Mouse (Mus musculus) kidney, adult 2 months (tissue): ENCODE results near the gene Nepro. TPM values are rescaled to one million over a fixed set of nuclear protein-coding genes. Genes with fewer than 3 reads are reported as not detected.
A peak's percentile ranks its signal among the peaks of the same experiment; 100 is the strongest.

Experiments
- DNase-seq: peaks from one replicate; pipeline ENCODE4 v3.0.0; 2021
- H3K27ac ChIP-seq: fragments of 200-500 bp; 2 replicates; pipeline ENCODE4 v1.5.1; 2012; ENCODE audit warnings: low read depth, low read length, control low read depth, inconsistent platforms; ENCODE audit not compliant: insufficient read depth
- H3K27me3 ChIP-seq: fragments of 200-500 bp; replicated peaks from 2 replicates; pipeline ENCODE4 v1.6.1; 2012; ENCODE audit warnings: mild to moderate bottlenecking, moderate library complexity, low read length, inconsistent platforms; ENCODE audit not compliant: control insufficient read depth, insufficient read depth
- H3K36me3 ChIP-seq: fragments of 200-500 bp; 2 replicates; pipeline ENCODE4 v1.6.1; 2012; ENCODE audit warnings: mild to moderate bottlenecking, moderate library complexity, low read length, inconsistent platforms; ENCODE audit not compliant: control insufficient read depth, insufficient read depth
- H3K4me1 ChIP-seq: fragments of 200-500 bp; 2 replicates; pipeline ENCODE4 v1.6.1; 2011; ENCODE audit warnings: low read length; ENCODE audit not compliant: control insufficient read depth, insufficient read depth
- H3K4me3 ChIP-seq: fragments of 200-500 bp; 2 replicates; pipeline ENCODE4 v1.5.1; 2011; ENCODE audit warnings: mild to moderate bottlenecking, low read depth, low read length, control low read depth; ENCODE audit not compliant: insufficient read depth
- CTCF ChIP-seq: fragments of 200-500 bp; conservative IDR thresholded peaks from 2 replicates; pipeline ENCODE4 v1.5.1; 2011; ENCODE audit warnings: low read depth, mild to moderate bottlenecking, control low read depth, low read length, moderate library complexity, mixed read lengths; ENCODE audit not compliant: insufficient read depth, insufficient read length
- POLR2A ChIP-seq: fragments of 200-500 bp; IDR thresholded peaks from one replicate; pipeline ENCODE4 v1.6.1; 2011; ENCODE audit warnings: low read depth, low read length, control low read depth
- WGBS: fragments of 180-500 bp; shearing (Covaris S2); methylation state at CpG from one replicate; pipeline ENCODE4 v1.1.7; 2018; 5-methylcytosine and 5-hydroxymethylcytosine counted together
- polyA plus RNA-seq: library from polyadenylated mRNA; depleted of rRNA; stranded (reverse); fragments of >200 nt; gene quantifications from 2 replicates; pipeline ENCODE4 v1.2.3, GENCODE M21; 2012

Gene Nepro
- polyA plus RNA-seq, 1 experiment: 2.8 TPM

DNA sequence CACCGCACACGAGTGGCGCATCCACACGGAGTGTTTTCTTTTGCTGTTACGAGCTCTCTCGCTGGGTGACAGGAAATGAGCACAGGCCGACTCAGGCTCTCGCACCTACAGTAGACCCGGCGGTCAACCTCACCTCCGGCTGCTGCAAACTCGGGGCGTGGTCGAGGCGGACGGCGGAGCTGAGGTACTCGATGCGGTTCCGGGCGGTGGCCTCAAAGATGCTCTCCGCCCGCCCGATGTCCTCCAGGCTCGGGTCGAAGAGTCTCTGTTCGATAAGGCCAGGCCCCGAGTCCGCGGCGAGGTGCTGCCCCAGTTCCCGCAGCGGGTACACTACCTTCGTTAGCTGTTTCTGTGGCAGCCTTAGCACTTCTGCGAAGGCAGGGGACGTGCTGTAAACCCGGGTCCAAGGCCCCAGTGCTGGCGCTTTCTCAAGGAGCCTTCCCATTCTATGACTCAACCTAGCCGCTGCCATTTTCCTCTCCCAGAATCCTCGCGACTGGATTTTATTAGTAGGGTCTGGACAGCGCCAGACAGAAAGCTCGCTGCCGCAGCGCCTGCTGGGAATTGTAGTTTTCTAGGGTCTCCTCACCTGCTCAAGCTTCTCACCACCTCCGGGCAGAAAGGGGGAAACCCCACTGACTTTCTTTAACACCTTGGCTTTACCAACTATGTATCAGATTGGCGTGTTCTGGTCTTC lies 21.9 kb downstream of the Nepro start, which contains the start of gene Gtpbp8:
Gtpbp8 (minus strand) TSS at position 498 of the 697 bp plus-strand sequence.
- DNase-seq: peak; percentile 92
- Histone ChIP-seq H3K27ac (peak within 1 kb of the TSS; percentile 96), H3K4me3 (peak within 1 kb of the TSS; percentile 97), H3K36me3 (no peaks in the 10 kb centered on the region), H3K27me3 (no peaks in the 10 kb centered on the region), H3K4me1 (peaks cover 3% of the 10 kb centered on the region; the same call in 1 of the 2 replicates)
- TF ChIP-seq CTCF (no peak), POLR2A (no peak)
- under 1% methylated on average over 47 of the region's 47 CpGs for WGBS

DNA sequence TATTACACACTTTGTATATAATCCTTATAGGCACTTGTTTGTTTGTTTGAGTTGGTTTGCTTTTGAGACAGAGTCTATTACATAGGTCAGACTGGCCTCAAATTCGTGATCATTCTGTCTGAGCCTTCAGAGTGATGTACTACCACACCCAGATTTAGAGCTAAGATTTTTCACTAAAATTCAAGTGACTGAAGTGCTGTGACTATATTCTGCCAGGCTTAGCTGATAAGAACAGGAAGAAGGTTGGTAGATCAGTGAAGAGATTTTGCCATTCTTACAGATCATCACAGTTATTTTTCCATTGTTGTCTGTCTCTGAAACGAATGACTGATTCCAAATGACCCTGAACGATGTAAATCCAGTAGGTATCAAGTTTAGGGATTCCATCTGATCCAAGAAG lies 23.9 kb downstream of the Nepro start:
- no peak for DNase-seq
- H3K27ac ChIP-seq: no peak overlapping the region
- no peaks in the 10 kb centered on the region for H3K36me3 ChIP-seq
- no peaks in the 10 kb centered on the region for H3K27me3 ChIP-seq
- H3K4me1 ChIP-seq: peaks cover 3% of the 10 kb centered on the region; the same call in 1 of the 2 replicates
- WGBS: 41% methylated on average over 3 of the region's 3 CpGs
- no peak overlapping the region for H3K4me3 ChIP-seq
- TF ChIP-seq POLR2A: no peak
- TF ChIP-seq CTCF: no peak

DNA sequence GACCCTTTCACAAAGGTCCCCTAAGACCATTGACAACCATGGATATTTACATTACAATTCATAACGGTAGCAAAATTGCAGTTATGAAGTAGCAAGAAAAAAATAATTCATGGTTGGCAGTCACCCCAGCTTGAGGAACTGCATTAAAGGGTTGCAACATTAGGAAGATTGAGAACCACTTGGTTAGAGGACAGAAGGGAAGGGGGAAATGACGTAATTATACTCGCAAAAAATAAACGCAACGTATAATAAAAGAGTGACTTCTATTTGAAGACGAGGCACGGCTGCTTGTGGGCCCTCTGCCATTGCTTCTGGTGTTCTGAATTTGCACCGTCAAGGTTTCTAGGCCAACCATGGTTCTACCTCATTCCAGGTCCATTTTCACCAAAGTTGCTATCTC lies 33.6 kb downstream of the Nepro start:
- TF ChIP-seq CTCF: no peak
- TF ChIP-seq POLR2A: no peak

DNA sequence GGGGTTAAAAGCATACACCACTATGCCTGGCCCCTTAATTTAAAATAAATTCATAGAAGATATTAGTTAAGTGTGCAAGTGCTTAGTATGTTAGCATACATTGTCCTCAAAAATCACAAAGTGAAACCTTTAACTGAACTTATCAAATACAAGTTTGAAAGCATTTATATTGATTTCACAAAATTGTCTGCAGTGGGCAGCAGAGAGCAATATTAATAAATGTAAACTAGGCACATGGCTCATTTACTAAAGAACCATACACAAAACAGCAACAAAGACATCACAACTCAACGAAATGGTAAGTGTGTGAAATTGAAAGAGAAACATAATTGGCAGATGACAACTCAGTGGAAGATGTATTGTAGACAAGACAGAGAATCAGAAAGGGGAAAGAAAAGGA lies 37.7 kb downstream of the Nepro start:
- DNase-seq: no peak
- 41% methylated on average over 1 of the region's 1 CpGs for WGBS
- no peak for TF ChIP-seq POLR2A
- no peak for TF ChIP-seq CTCF
- H3K36me3 ChIP-seq: no peaks in the 10 kb centered on the region
- H3K27me3 ChIP-seq: no peaks in the 10 kb centered on the region
- no peak overlapping the region for H3K4me3 ChIP-seq
- H3K27ac ChIP-seq: no peak overlapping the region
- H3K4me1 ChIP-seq: no peaks in the 10 kb centered on the region

More for the DNA sequence above, 33.6 kb downstream of the Nepro start:
- Histone ChIP-seq H3K27me3 (no peaks in the 10 kb centered on the region), H3K27ac (no peak overlapping the region), H3K4me1 (no peaks in the 10 kb centered on the region), H3K4me3 (no peak overlapping the region), H3K36me3 (no peaks in the 10 kb centered on the region)
- 70% methylated on average over 8 of the region's 8 CpGs for WGBS
- no peak for DNase-seq

DNA sequence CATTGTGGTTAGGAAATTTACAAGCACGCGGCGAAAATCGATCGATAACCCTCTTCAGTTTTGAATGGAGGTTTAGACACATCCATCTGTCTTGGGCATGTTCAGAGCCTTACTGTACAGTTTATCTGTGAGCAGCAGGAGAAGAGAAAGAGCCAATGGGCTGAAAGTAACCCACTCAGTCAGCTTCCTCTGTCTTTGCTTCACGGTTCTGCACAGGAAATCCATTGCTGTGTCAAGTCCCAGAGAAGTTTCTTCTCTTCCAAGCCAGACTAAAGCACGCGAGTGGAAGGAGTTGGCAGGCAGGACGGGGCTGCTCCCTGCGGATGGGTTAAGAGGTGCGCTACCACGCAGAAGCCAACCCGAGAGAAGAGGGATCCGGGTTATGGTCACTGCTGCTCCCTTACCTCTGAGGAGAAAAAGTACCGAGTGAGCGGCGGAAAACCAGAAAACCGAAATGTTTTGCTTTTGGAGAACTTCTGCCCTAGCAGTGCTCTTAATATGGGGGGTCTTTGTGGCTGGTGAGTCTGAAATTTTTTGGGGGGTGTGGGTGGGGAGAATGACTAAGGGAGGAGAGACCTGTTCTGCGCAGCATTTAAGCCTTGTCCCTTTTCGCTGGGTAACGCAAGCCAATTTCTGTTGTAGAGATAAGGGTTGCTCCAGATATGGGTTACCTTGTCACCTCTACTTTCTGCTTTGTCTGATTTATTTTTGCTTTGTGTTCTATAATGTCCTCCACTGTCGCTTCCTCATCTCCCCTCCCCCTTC lies 41.6 kb downstream of the Nepro start, which contains the start of gene Cd200r1:
Cd200r1 (plus strand) TSS at position 182 of the 765 bp plus-strand sequence.
- no peak for DNase-seq
- Histone ChIP-seq H3K27ac (no peak within 1 kb of the TSS), H3K4me1 (no peaks in the 10 kb centered on the region)

DNA sequence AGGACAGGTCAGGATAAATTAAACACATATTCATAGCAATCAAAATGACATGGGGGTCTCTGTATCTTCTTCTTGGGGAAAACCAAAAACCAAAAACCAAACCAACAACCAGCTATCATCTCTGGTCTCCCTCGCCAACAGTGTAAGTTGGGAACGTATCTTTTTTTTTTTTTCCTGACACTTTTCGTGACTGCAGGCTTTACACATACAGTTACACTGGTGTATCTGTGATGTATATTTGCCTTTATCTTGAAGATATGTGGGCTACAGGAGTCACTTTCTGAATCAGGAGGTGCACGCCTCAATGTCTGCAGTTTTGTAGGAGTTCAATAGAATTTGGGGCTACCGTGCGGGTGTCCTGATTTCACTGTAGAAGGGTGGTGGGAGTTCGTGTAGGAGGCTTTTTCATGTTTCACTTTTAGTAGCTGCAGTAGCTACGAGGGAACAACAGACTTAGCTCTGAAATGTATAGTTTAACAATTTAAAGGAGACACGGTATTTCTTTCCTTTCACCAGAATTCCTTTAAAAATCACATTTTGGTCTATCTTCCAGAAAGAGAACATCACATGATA lies 42.3 kb downstream of the Nepro start:
- 73% methylated on average over 9 of the region's 9 CpGs for WGBS
- no peak overlapping the region for H3K27ac ChIP-seq
- no peak for TF ChIP-seq POLR2A
- TF ChIP-seq CTCF: no peak
- H3K27me3 ChIP-seq: no peaks in the 10 kb centered on the region
- DNase-seq: no peak
- no peaks in the 10 kb centered on the region for H3K36me3 ChIP-seq
- no peaks in the 10 kb centered on the region for H3K4me1 ChIP-seq
- H3K4me3 ChIP-seq: no peak overlapping the region

More for the DNA sequence above, 41.6 kb downstream of the Nepro start, which contains the start of gene Cd200r1:
- TF ChIP-seq CTCF (no peak), POLR2A (no peak)
- Histone ChIP-seq H3K4me3 (no peak within 1 kb of the TSS; the same call in 1 of the 2 replicates), H3K27me3 (no peaks in the 10 kb centered on the region), H3K36me3 (no peaks in the 10 kb centered on the region)
- 73% methylated on average over 22 of the region's 22 CpGs for WGBS

DNA sequence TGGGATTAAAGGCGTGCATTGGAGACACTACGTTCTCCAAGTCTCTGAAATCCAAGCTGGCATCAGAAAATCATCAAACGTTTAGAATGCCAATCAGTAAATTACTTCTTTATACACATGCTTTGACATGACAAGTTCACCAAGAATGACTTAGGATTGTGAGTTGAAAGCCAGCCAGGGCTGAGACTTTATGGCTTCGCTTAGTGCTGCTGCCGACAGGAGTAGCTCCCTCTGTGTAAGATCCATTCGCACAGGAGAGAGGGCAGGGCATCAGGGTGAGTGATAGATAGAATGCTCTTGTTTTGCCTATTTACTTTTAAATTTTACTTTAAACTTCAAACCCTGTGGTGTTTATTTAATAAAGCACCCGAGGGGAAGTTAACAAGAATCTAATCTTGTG lies 43.4 kb downstream of the Nepro start:
- Histone ChIP-seq H3K4me1 (no peaks in the 10 kb centered on the region), H3K36me3 (no peaks in the 10 kb centered on the region), H3K27ac (no peak overlapping the region), H3K27me3 (no peaks in the 10 kb centered on the region), H3K4me3 (no peak overlapping the region)
- no peak for TF ChIP-seq CTCF
- no peak for TF ChIP-seq POLR2A
- no peak for DNase-seq
- WGBS: 77% methylated on average over 7 of the region's 7 CpGs
